Mouse (Mus musculus): ENCODE measurements at regions not wholly inside any gene's neighbourhood (a gene's known extent, or its start where the extent isn't known, plus 50 kb on each side); places are given as distances from the start of the nearest gene placed in this dataset.

- 42% methylated on average over 2 of the region's 2 CpGs for WGBS
- Histone ChIP-seq H3K4me3 (ENCODE audit: low read length) (no peak overlapping the region), H3K27ac (ENCODE audit: low read length) (no peak overlapping the region), H3K36me3 (ENCODE audit: insufficient read depth, low read length) (no peaks in the 10 kb centered on the region), H3K4me1 (ENCODE audit: insufficient read depth, low read length) (no peaks in the 10 kb centered on the region), H3K9me3 (ENCODE audit: low read length) (no peaks in the 10 kb centered on the region), H3K4me2 (replicated peaks; ENCODE audit: low read depth, low read length) (no peak overlapping the region), H3K9ac (replicated peaks; ENCODE audit: low read length) (no peak overlapping the region), H3K27me3 (ENCODE audit: insufficient read depth, low read length) (no peaks in the 10 kb centered on the region)
- ATAC-seq (ENCODE audit: low FRiP score, low TSS enrichment) = peak; percentile 86; the same call in 1 of the 2 replicates
Observed at GRCm38 (mm10) chr10:114871201-114871600, 69.1 kb upstream of the Trhde start.

GRCm38 (mm10) chr10:114857166-114857565 is 55.1 kb upstream of the Trhde start:
- Histone ChIP-seq H3K4me2 (replicated peaks; ENCODE audit: low read depth, low read length) (no peak overlapping the region), H3K27ac (ENCODE audit: low read length) (no peak overlapping the region), H3K9me3 (ENCODE audit: low read length) (no peaks in the 10 kb centered on the region), H3K4me3 (ENCODE audit: low read length) (no peak overlapping the region), H3K36me3 (ENCODE audit: insufficient read depth, low read length) (no peaks in the 10 kb centered on the region), H3K9ac (replicated peaks; ENCODE audit: low read length) (no peak overlapping the region), H3K4me1 (ENCODE audit: insufficient read depth, low read length) (no peaks in the 10 kb centered on the region), H3K27me3 (ENCODE audit: insufficient read depth, low read length) (no peaks in the 10 kb centered on the region)
- WGBS = 71% methylated on average over 4 of the region's 4 CpGs
- ATAC-seq (ENCODE audit: low FRiP score, low TSS enrichment) = no peak

GRCm38 (mm10) chr10:114852688-114853087 is 50.6 kb upstream of the Trhde start:
- no peaks in the 10 kb centered on the region for H3K4me1 ChIP-seq (ENCODE audit: insufficient read depth, low read length)
- no peaks in the 10 kb centered on the region for H3K27me3 ChIP-seq (ENCODE audit: insufficient read depth, low read length)
- H3K4me3 ChIP-seq (ENCODE audit: low read length) = no peak overlapping the region
- H3K27ac ChIP-seq (ENCODE audit: low read length) = no peak overlapping the region
- no peak overlapping the region for H3K4me2 ChIP-seq (replicated peaks; ENCODE audit: low read depth, low read length)
- H3K36me3 ChIP-seq (ENCODE audit: insufficient read depth, low read length) = no peaks in the 10 kb centered on the region
- no peak for ATAC-seq (ENCODE audit: low FRiP score, low TSS enrichment)
- peaks cover 6% of the 10 kb centered on the region; the same call in 1 of the 2 replicates for H3K9me3 ChIP-seq (ENCODE audit: low read length)
- H3K9ac ChIP-seq (replicated peaks; ENCODE audit: low read length) = no peak overlapping the region

All from kidney, embryonic 16.5 days (tissue).